ENCODE assay signal across 10 mouse cellular contexts in genomic region chr5:105925568-105926255, GRCm38 (mm10). TPM values are rescaled to one million over a fixed set of nuclear protein-coding genes. Genes with fewer than 3 reads are reported as not detected.
DNase-seq lines count a peak whose midpoint lies in the region; ATAC-seq and TF ChIP-seq lines count a peak whose summit lies in the region.
"Had no signal": no experiment of that assay in that cellular context is flagged by ENCODE, and none has a peak within 500 bp of the region (broad histone marks: within the 10 kb centered on the region; RNA-seq: fewer than 3 reads in every experiment).

No protein-coding gene starts in this region.

- peak; percentile 42 for TF ChIP-seq CTCF in cortical plate, adult 2 months (IDR thresholded peaks at IDR 0.05; ENCODE audit: extremely low read depth, insufficient read depth, low read length)
- peak; percentile 75 for TF ChIP-seq CTCF in midbrain, postnatal 0 days (IDR thresholded peaks at IDR 0.05)

- 72% methylated on average over 14 of the region's 14 CpGs for WGBS in limb, embryonic 11.5 days
- WGBS in limb, embryonic 10.5 days, result 74% methylated on average over 14 of the region's 14 CpGs
- 62% methylated on average over 14 of the region's 14 CpGs for WGBS in midbrain, postnatal 0 days

- H3K9me3 ChIP-seq in limb, embryonic 11.5 days (ENCODE audit: control insufficient read depth, low read length), result no peaks in the 10 kb centered on the region
- H3K9me3 ChIP-seq in limb, embryonic 10.5 days (replicated peaks), result no peaks in the 10 kb centered on the region
- H3K9me3 ChIP-seq in midbrain, postnatal 0 days (ENCODE audit: low read length), result no peaks in the 10 kb centered on the region
- H3K9me3 ChIP-seq: neural tube, embryonic 13.5 days had no signal

- H3K9ac ChIP-seq in limb, embryonic 11.5 days (ENCODE audit: low read length), result no peak overlapping the region
- H3K9ac ChIP-seq in midbrain, postnatal 0 days (replicated peaks; ENCODE audit: low read length, poor library complexity, severe bottlenecking), result no peak overlapping the region
- H3K9ac ChIP-seq: neural tube, embryonic 13.5 days had no signal

- H3K27me3 ChIP-seq in limb, embryonic 11.5 days (ENCODE audit: control insufficient read depth, insufficient read depth, low read length), result no peaks in the 10 kb centered on the region
- no peaks in the 10 kb centered on the region for H3K27me3 ChIP-seq in limb, embryonic 10.5 days (ENCODE audit: low read depth, poor library complexity, severe bottlenecking)
- H3K27me3 ChIP-seq in midbrain, postnatal 0 days (ENCODE audit: insufficient read depth, low read length), result no peaks in the 10 kb centered on the region
- H3K27me3 ChIP-seq: neural tube, embryonic 13.5 days had no signal

- DNase-seq in CD4-positive, CD25-positive, alpha-beta regulatory T cell, adult 2 months (ENCODE audit: low read depth, low spot score), result peak; percentile 45
- no peak for DNase-seq in limb, embryonic 11.5 days (ENCODE audit: low spot score)
- DNase-seq in limb, embryonic 10.5 days (ENCODE audit: low spot score), result no peak
- DNase-seq in midbrain, postnatal 0 days (ENCODE audit: low spot score), result peak; percentile 30
- DNase-seq in spleen, adult 18-20 months, result no peak
- no peak for DNase-seq in lung, postnatal 14 days
- DNase-seq: B cell, adult 2 months had no signal

- H3K27ac ChIP-seq in limb, embryonic 11.5 days (replicated peaks; ENCODE audit: low read depth, low read length), result no peak overlapping the region
- no peak overlapping the region for H3K27ac ChIP-seq in limb, embryonic 10.5 days
- H3K27ac ChIP-seq in cortical plate, adult 2 months (ENCODE audit: insufficient read depth, low read length), result no peak overlapping the region
- no peak overlapping the region for H3K27ac ChIP-seq in midbrain, postnatal 0 days (ENCODE audit: low read depth, low read length)
- H3K27ac ChIP-seq: neural tube, embryonic 13.5 days had no signal

- H3K36me3 ChIP-seq in limb, embryonic 11.5 days (ENCODE audit: control insufficient read depth, insufficient read depth, low read length), result no peaks in the 10 kb centered on the region
- peaks cover 23% of the 10 kb centered on the region for H3K36me3 ChIP-seq in limb, embryonic 10.5 days
- no peaks in the 10 kb centered on the region for H3K36me3 ChIP-seq in midbrain, postnatal 0 days (ENCODE audit: insufficient read depth, low read length)

- TF ChIP-seq POLR2A in cortical plate, adult 2 months (IDR thresholded peaks at IDR 0.05; ENCODE audit: extremely low read depth, insufficient read depth, low read length), result no peak

- no peak overlapping the region for H3K4me3 ChIP-seq in limb, embryonic 11.5 days (ENCODE audit: low read depth, low read length)
- H3K4me3 ChIP-seq in limb, embryonic 10.5 days, result no peak overlapping the region
- no peak overlapping the region for H3K4me3 ChIP-seq in cortical plate, adult 2 months (ENCODE audit: insufficient read depth, low read length)
- H3K4me3 ChIP-seq in midbrain, postnatal 0 days (ENCODE audit: low read depth, low read length), result no peak overlapping the region
- H3K4me3 ChIP-seq: neural tube, embryonic 13.5 days had no signal

- ATAC-seq in CD4-positive, CD25-positive, alpha-beta regulatory T cell, adult 4 months, result no peak
- peak; percentile 68; the same call in 1 of the 2 replicates for ATAC-seq in limb, embryonic 11.5 days (ENCODE audit: insufficient number of reproducible peaks, low FRiP score, low TSS enrichment, low read depth)
- ATAC-seq in midbrain, postnatal 0 days (ENCODE audit: low FRiP score), result peak; percentile 60; the same call in 1 of the 2 replicates

- no peaks in the 10 kb centered on the region for H3K4me1 ChIP-seq in limb, embryonic 11.5 days (ENCODE audit: control insufficient read depth, insufficient read depth, low read length)
- no peaks in the 10 kb centered on the region for H3K4me1 ChIP-seq in limb, embryonic 10.5 days
- H3K4me1 ChIP-seq in cortical plate, adult 2 months (ENCODE audit: control insufficient read depth, insufficient read depth, low read length), result no peaks in the 10 kb centered on the region
- no peaks in the 10 kb centered on the region for H3K4me1 ChIP-seq in midbrain, postnatal 0 days (ENCODE audit: insufficient read depth, low read length)

- H3K4me2 ChIP-seq in limb, embryonic 11.5 days (ENCODE audit: low read depth, severe bottlenecking), result no peak overlapping the region
- no peak overlapping the region for H3K4me2 ChIP-seq in midbrain, postnatal 0 days (ENCODE audit: low read depth, low read length, poor library complexity, severe bottlenecking)
- H3K4me2 ChIP-seq: neural tube, embryonic 13.5 days had no signal

RNA-seq across cellular contexts. Expression of gene Zfp326, which starts 49.3 kb away (rescaled TPM):
- 10 to 100 TPM; 12.9 to 19.7 TPM for polyA plus RNA-seq in CD4-positive, CD25-positive, alpha-beta regulatory T cell, adult 4 months (2017; shearing (Covaris generic))
- 44.1 and 47.7 TPM in 2 replicates for polyA plus RNA-seq in limb, embryonic 11.5 days (2014; fragmentation: Nextera tagmentation; extraction: Ambion mirVana)
- polyA plus RNA-seq in limb, embryonic 10.5 days (2016; fragmentation: Nextera tagmentation; extraction: Ambion mirVana), result 44.0 and 55.8 TPM in 2 replicates
- 32.8 and 37.4 TPM in 2 replicates for polyA plus RNA-seq in cortical plate, adult 2 months (2012; rRNA removed)
- 17.7 and 30.5 TPM in 2 replicates for total RNA-seq in midbrain, postnatal 0 days (2014; rRNA removed)
- polyA plus RNA-seq in midbrain, postnatal 0 days (2015; fragmentation: Nextera tagmentation; extraction: Ambion mirVana), result 26.6 and 40.8 TPM in 2 replicates

Comparison
In these comparisons a context has a peak if more than half of its experiments do, and no peak if none do; other contexts are left out.
1. DNase-seq: peak in CD4-positive, CD25-positive, alpha-beta regulatory T cell, adult 2 months (single experiment) and midbrain, postnatal 0 days (single experiment); none in limb, embryonic 11.5 days (single experiment), limb, embryonic 10.5 days (single experiment), spleen, adult 18-20 months (0 of 2) and lung, postnatal 14 days (single experiment).